Mouse (Mus musculus) small intestine, adult 2 months (tissue): Measurements from ENCODE around the gene Pth2. TPM values are rescaled to one million over a fixed set of nuclear protein-coding genes. Genes with fewer than 3 reads are reported as not detected.

Experiments
- H3K27ac ChIP-seq: fragments of 200-500 bp; 2 replicates; pipeline ENCODE4 v1.5.1; 2012; ENCODE audit warnings: low read depth, low read length, control low read depth, inconsistent platforms; ENCODE audit not compliant: insufficient read depth
- H3K27me3 ChIP-seq: fragments of 200-500 bp; 2 replicates; pipeline ENCODE4 v1.6.1; 2012; ENCODE audit warnings: mild to moderate bottlenecking, moderate library complexity, low read length, inconsistent platforms; ENCODE audit not compliant: control insufficient read depth, insufficient read depth
- H3K36me3 ChIP-seq: fragments of 200-500 bp; 2 replicates; pipeline ENCODE4 v1.6.1; 2012; ENCODE audit warnings: mild to moderate bottlenecking, low read length, control low read depth, inconsistent platforms; ENCODE audit not compliant: control insufficient read depth, insufficient read depth
- H3K4me1 ChIP-seq: fragments of 200-500 bp; 2 replicates; pipeline ENCODE4 v1.6.1; 2012; ENCODE audit warnings: low read length, inconsistent platforms, mixed read lengths; ENCODE audit not compliant: control insufficient read depth, insufficient read depth, insufficient read length
- H3K4me3 ChIP-seq: fragments of 200-500 bp; 2 replicates; pipeline ENCODE4 v1.5.1; 2012; ENCODE audit warnings: low read depth, mild to moderate bottlenecking, control low read depth, inconsistent platforms, low read length, moderate library complexity
- CTCF ChIP-seq: fragments of 200-500 bp; IDR thresholded peaks from 2 replicates; pipeline ENCODE4 v1.5.1; 2012; ENCODE audit warnings: low read depth, mild to moderate bottlenecking, control low read depth, inconsistent platforms, low read length, moderate library complexity, mixed read lengths; ENCODE audit not compliant: insufficient replicate concordance, insufficient read length; ENCODE audit errors: extremely low read depth
- POLR2A ChIP-seq: fragments of 200-500 bp; IDR thresholded peaks from 2 replicates; pipeline ENCODE4 v1.6.1; 2012; ENCODE audit warnings: low read depth, mild to moderate bottlenecking, control low read depth, inconsistent platforms, low read length, moderate library complexity
- WGBS: fragments of 180-500 bp; shearing (Covaris S2); methylation state at CpG from one replicate; pipeline ENCODE4 v1.1.7; 2018; 5-methylcytosine and 5-hydroxymethylcytosine counted together
- polyA plus RNA-seq: library from polyadenylated mRNA; depleted of rRNA; stranded (reverse); fragments of >200 nt; gene quantifications from 2 replicates; pipeline ENCODE4 v1.2.3, GENCODE M21; 2012

Gene Pth2
- polyA plus RNA-seq, 1 experiment, result not detected

- TF ChIP-seq POLR2A (no peak), CTCF (no peak)
- Histone ChIP-seq H3K27ac (no peak within 1 kb of the TSS), H3K27me3 (peaks cover 16% of the 10 kb centered on the region), H3K4me3 (peak within 1 kb of the TSS; percentile 22), H3K4me1 (peaks cover 11% of the 10 kb centered on the region), H3K36me3 (no peaks in the 10 kb centered on the region)
- WGBS, result 3% methylated on average over 17 of the region's 17 CpGs
Observed at GRCm38 (mm10) chr7:45211851-45212251, 31.1 kb downstream of the Pth2 start, which contains the start of gene Dkkl1. Gene Dkkl1, minus strand, starts transcription at chr7:45212147.

- Histone ChIP-seq H3K4me3 (no peak overlapping the region), H3K36me3 (no peaks in the 10 kb centered on the region), H3K27ac (no peak overlapping the region), H3K4me1 (peaks cover 11% of the 10 kb centered on the region), H3K27me3 (peaks cover 16% of the 10 kb centered on the region)
- 71% methylated on average over 7 of the region's 7 CpGs for WGBS
- no peak for TF ChIP-seq POLR2A
- no peak for TF ChIP-seq CTCF
Observed at GRCm38 (mm10) chr7:45212356-45212755, 31.6 kb downstream of the Pth2 start.

- H3K27me3 ChIP-seq, result peaks cover 16% of the 10 kb centered on the region
- WGBS, result 82% methylated on average over 5 of the region's 5 CpGs
- H3K27ac ChIP-seq, result no peak overlapping the region
- no peaks in the 10 kb centered on the region for H3K36me3 ChIP-seq
- TF ChIP-seq POLR2A (no peak), CTCF (no peak)
- H3K4me3 ChIP-seq, result no peak overlapping the region
- peaks cover 11% of the 10 kb centered on the region for H3K4me1 ChIP-seq
Observed at GRCm38 (mm10) chr7:45213708-45214107, 32.9 kb downstream of the Pth2 start.

- H3K27ac ChIP-seq, result no peak within 1 kb of the TSS
Observed at GRCm38 (mm10) chr7:45215673-45216441, 35.1 kb downstream of the Pth2 start, which contains the start of gene Tead2. Gene Tead2, plus strand, starts transcription at chr7:45215753.

GRCm38 (mm10) chr7:45216442-45217183 lies 35.8 kb downstream of the Pth2 start:
- no peaks in the 10 kb centered on the region for H3K36me3 ChIP-seq
- H3K27me3 ChIP-seq, result peaks cover 11% of the 10 kb centered on the region
- H3K27ac ChIP-seq, result no peak overlapping the region
- 6% methylated on average over 13 of the region's 13 CpGs for WGBS
- H3K4me1 ChIP-seq, result peaks cover 7% of the 10 kb centered on the region
- TF ChIP-seq CTCF (no peak), POLR2A (no peak)
- peak overlapping the region; percentile 67 for H3K4me3 ChIP-seq

More at GRCm38 (mm10) chr7:45215673-45216441, 35.1 kb downstream of the Pth2 start, which contains the start of gene Tead2:
- 2% methylated on average over 55 of the region's 55 CpGs for WGBS
- peaks cover 11% of the 10 kb centered on the region for H3K4me1 ChIP-seq
- peaks cover 16% of the 10 kb centered on the region for H3K27me3 ChIP-seq
- peak within 1 kb of the TSS; percentile 67 for H3K4me3 ChIP-seq
- no peaks in the 10 kb centered on the region for H3K36me3 ChIP-seq
- no peak for TF ChIP-seq CTCF
- no peak for TF ChIP-seq POLR2A

GRCm38 (mm10) chr7:45221680-45222079 lies 40.9 kb downstream of the Pth2 start:
- no peak overlapping the region for H3K4me3 ChIP-seq
- H3K27ac ChIP-seq, result no peak overlapping the region
- H3K4me1 ChIP-seq, result no peaks in the 10 kb centered on the region
- WGBS, result 65% methylated on average over 2 of the region's 2 CpGs
- no peak for TF ChIP-seq POLR2A
- no peak for TF ChIP-seq CTCF
- no peaks in the 10 kb centered on the region for H3K27me3 ChIP-seq
- no peaks in the 10 kb centered on the region for H3K36me3 ChIP-seq

- WGBS, result 93% methylated on average over 7 of the region's 7 CpGs
- Histone ChIP-seq H3K4me3 (no peak overlapping the region), H3K27ac (no peak overlapping the region), H3K4me1 (no peaks in the 10 kb centered on the region), H3K36me3 (no peaks in the 10 kb centered on the region), H3K27me3 (no peaks in the 10 kb centered on the region)
- TF ChIP-seq POLR2A, result no peak
- TF ChIP-seq CTCF, result no peak
Observed at GRCm38 (mm10) chr7:45224826-45225225, 44.0 kb downstream of the Pth2 start.
